Mouse (Mus musculus) forebrain, embryonic 16.5 days (tissue): ENCODE data around the gene Wdr74. TPM values are rescaled to one million over a fixed set of nuclear protein-coding genes. Genes with fewer than 3 reads are reported as not detected.
A peak's percentile ranks its signal among the peaks of the same experiment; 100 is the strongest.

Experiments
- ATAC-seq: fragments of 200-750 bp; cut with Nextera tagmentation; 2 replicates; pipeline ENCODE4 v1.8.0; 2017; ENCODE audit warnings: mild to moderate bottlenecking, moderate library complexity
- H3K27ac ChIP-seq: fragments of 300-500 bp; sonication (generic); 2 replicates; pipeline ENCODE4 v1.5.1; 2014; ENCODE audit warnings: low read length, control low read depth
- H3K27me3 ChIP-seq: fragments of 300-500 bp; sonication (generic); replicated peaks from 2 replicates; pipeline ENCODE4 v1.6.1; 2014; ENCODE audit warnings: low read length; ENCODE audit not compliant: control insufficient read depth, insufficient read depth
- H3K36me3 ChIP-seq: fragments of 300-500 bp; sonication (generic); 2 replicates; pipeline ENCODE4 v1.6.1; 2014; ENCODE audit not compliant: control insufficient read depth, insufficient read depth
- H3K4me1 ChIP-seq: fragments of 300-500 bp; sonication (generic); replicated peaks from 2 replicates; pipeline ENCODE4 v1.6.1; 2014; ENCODE audit warnings: low read length; ENCODE audit not compliant: control insufficient read depth, insufficient read depth
- H3K4me2 ChIP-seq: fragments of 300-500 bp; sonication (generic); 2 replicates; pipeline ENCODE4 v1.6.1; 2014; ENCODE audit warnings: mild to moderate bottlenecking, low read length, control low read depth
- H3K4me3 ChIP-seq: fragments of 300-500 bp; sonication (generic); replicated peaks from 2 replicates; pipeline ENCODE4 v1.5.1; 2014; ENCODE audit warnings: mild to moderate bottlenecking, low read length, control low read depth
- H3K9ac ChIP-seq: fragments of 300-500 bp; sonication (generic); replicated peaks from 2 replicates; pipeline ENCODE4 v1.6.1; 2014; ENCODE audit warnings: low read depth, low read length, control low read depth
- H3K9me3 ChIP-seq: fragments of 300-500 bp; sonication (generic); 2 replicates; pipeline ENCODE4 v1.6.1; 2016; ENCODE audit warnings: low read length; ENCODE audit not compliant: control insufficient read depth
- WGBS: fragments of 180-500 bp; shearing (Covaris S2); extraction: QIAGEN DNeasy Blood & Tissue Kit; methylation state at CpG from one replicate; pipeline ENCODE4 v1.1.7; 2014; 5-methylcytosine and 5-hydroxymethylcytosine counted together
- polyA plus RNA-seq: library from polyadenylated mRNA; unstranded; fragments of >200 nt; fragmentation: Nextera tagmentation; extraction: Ambion mirVana; gene quantifications from 2 replicates; pipeline ENCODE4 v1.2.1, GENCODE M21; 2015

Wdr74 gene
- polyA plus RNA-seq, 1 experiment from 2014 or later = 109 TPM

DNA sequence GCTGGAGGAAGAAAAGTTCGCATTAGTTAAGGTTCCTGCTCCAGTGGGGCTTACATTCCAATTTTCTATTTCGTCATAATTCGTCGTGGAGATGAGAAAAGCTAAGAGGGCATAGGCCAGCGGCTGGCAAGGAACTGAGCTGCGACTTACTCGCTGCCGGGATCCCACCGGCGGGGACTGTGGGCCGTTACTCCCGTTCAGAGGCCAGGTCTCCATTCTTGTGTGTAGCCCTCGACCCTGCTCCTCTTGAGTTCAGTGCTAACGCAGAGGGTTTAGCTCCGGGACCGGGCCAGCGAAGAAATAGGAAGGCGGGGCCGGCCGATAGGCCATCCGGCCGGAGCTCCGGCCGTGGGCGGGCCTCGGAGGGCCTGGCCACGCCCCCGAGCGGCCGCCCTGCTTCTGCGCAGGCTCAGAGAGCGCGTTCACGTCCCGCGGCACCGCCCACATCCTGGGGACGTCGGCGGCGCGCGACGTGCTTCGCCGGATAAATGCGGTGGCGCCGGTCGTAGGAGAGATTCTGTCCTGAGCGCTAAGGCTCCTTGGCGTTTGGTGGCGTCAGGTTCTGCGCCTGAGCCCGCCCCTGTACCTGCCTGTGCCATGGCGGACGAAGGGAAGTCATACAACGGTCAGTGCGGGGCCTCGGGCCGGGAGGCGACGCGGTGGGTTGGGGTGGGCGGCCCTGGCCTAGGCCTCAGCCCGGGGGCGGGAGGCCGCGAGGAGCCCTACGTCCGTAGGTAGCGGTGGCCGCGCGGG lies 21.2 kb downstream of the Wdr74 start, which contains the start of gene Nxf1:
Gene Nxf1 (plus strand): TSS at position 439 of the 753 bp plus-strand sequence.
- WGBS = under 1% methylated on average over 72 of the region's 75 CpGs
- Histone ChIP-seq H3K4me1 (peaks cover 24% of the 10 kb centered on the region), H3K27me3 (no peaks in the 10 kb centered on the region)

DNA sequence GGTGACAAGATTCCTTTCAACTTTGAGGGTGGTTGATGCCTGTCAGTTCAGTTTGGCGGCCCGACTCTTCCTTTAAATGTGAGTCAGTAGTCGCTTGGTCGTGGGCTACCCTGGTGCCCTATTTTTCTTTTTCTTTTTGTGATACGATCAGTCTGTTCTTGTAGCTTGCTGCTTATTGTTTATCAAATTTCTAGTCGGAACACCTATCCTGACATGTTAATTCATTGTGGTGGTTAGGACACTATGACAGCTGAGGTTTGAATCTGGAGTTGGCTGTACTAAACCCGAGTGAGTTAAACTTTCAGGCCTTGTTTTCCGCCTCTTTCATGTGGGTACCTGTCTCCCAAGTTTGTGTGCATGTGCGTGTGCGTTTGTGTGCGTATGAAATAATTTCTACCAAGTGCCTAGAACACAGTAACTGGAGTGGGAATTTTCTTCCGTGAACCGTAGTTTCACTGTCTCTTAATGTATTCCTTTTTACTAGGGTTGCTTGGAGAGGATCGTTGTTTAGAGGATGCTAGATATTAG lies 21.9 kb downstream of the Wdr74 start:
- 2% methylated on average over 14 of the region's 14 CpGs for WGBS
- no peaks in the 10 kb centered on the region for H3K27me3 ChIP-seq
- no peak; the same call in 1 of the 2 replicates for ATAC-seq
- H3K4me3 ChIP-seq = peak overlapping the region; percentile 88
- peaks cover 15% of the 10 kb centered on the region for H3K36me3 ChIP-seq
- H3K9me3 ChIP-seq = no peaks in the 10 kb centered on the region
- peak overlapping the region; percentile 87 for H3K4me2 ChIP-seq
- H3K4me1 ChIP-seq = peaks cover 24% of the 10 kb centered on the region
- peak overlapping the region; percentile 82 for H3K9ac ChIP-seq
- H3K27ac ChIP-seq = peak overlapping the region; percentile 86

More for the DNA sequence above, 21.2 kb downstream of the Wdr74 start, which contains the start of gene Nxf1:
- Histone ChIP-seq H3K27ac (peak within 1 kb of the TSS; percentile 86), H3K36me3 (peaks cover 13% of the 10 kb centered on the region; the same call in 1 of the 2 replicates), H3K9ac (peak within 1 kb of the TSS; percentile 82), H3K4me2 (peak within 1 kb of the TSS; percentile 87), H3K4me3 (peak within 1 kb of the TSS; percentile 88), H3K9me3 (no peaks in the 10 kb centered on the region)
- peak; percentile 96 for ATAC-seq

DNA sequence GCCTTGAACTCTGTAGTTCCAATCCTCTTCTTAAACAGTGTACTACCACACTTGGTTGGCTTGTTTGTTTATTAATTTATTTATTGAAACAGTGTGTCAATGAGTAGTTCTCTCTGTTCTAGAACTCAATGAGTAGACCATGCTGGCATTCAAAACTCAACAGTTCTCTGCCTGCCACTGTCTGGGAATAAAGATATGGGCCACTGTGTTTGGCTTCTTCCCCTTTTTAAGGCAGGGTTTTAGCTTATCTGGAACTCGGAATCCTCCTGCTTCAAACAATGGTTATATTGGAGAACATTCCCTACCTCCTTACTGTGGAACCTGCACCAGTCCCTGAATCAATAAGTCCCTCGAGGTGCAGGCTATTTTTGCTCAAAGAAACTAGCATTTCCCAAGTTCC lies 23.3 kb downstream of the Wdr74 start:
- no peak for ATAC-seq
- no peaks in the 10 kb centered on the region for H3K9me3 ChIP-seq
- H3K27me3 ChIP-seq = no peaks in the 10 kb centered on the region
- WGBS = 95% methylated on average over 2 of the region's 2 CpGs
- no peak overlapping the region for H3K9ac ChIP-seq
- no peak overlapping the region for H3K4me2 ChIP-seq
- H3K27ac ChIP-seq = no peak overlapping the region
- H3K4me3 ChIP-seq = no peak overlapping the region
- H3K36me3 ChIP-seq = peaks cover 21% of the 10 kb centered on the region
- peaks cover 24% of the 10 kb centered on the region for H3K4me1 ChIP-seq

- Histone ChIP-seq H3K4me2 (no peak overlapping the region), H3K4me1 (peaks cover 19% of the 10 kb centered on the region), H3K4me3 (no peak overlapping the region), H3K9ac (no peak overlapping the region), H3K27me3 (no peaks in the 10 kb centered on the region), H3K9me3 (no peaks in the 10 kb centered on the region), H3K27ac (no peak overlapping the region), H3K36me3 (peaks cover 34% of the 10 kb centered on the region)
- no peak for ATAC-seq
- 89% methylated on average over 2 of the region's 2 CpGs for WGBS
These were observed 25.1 kb downstream of the Wdr74 start for GRCm38 (mm10) chr19:8760757-8761156.

DNA sequence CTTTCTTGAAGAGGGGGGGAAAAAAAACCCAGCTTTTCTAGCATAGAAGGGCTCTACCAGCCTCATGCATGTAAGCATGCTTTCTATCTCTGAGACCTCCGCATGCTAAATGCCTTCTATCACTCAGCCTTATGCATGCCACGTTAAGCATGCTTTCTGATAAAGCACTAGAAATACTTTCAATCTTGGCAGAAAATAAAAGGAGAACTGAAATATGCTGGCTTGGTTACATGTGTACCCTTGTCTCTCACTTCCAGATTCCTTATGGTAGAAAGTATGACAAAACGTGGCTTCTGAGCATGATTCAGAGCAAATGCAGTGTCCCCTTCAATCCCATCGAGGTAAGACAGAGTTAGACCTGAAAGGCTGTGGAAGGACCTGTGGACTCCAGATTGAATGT lies 27.6 kb downstream of the Wdr74 start:
- H3K4me1 ChIP-seq = peaks cover 8% of the 10 kb centered on the region
- ATAC-seq = no peak
- H3K27me3 ChIP-seq = no peaks in the 10 kb centered on the region
- no peak overlapping the region for H3K27ac ChIP-seq
- no peak overlapping the region for H3K4me3 ChIP-seq
- H3K4me2 ChIP-seq = no peak overlapping the region
- H3K9ac ChIP-seq = no peak overlapping the region
- H3K9me3 ChIP-seq = no peaks in the 10 kb centered on the region
- WGBS = 94% methylated on average over 4 of the region's 4 CpGs
- H3K36me3 ChIP-seq = peaks cover 57% of the 10 kb centered on the region

DNA sequence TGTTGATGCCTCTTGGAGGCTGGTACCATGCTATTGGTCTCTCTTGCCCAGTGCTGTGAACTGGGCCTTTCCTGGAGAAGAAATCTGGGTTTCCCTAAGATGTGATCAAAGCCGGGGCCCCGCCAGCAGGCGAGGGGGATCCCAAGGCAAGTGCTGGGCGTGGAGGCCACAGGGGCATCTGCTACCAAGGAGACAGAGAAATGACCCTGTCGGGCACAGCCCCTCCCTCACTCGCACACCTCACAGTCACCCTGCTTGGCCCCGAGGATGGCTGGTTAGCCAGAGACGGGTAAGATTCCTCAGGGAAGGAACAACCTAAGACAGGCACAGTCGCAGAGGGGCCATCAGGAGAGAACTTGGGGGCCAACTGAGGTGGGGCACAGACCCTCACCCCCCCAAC lies 29.9 kb downstream of the Wdr74 start:
- no peak overlapping the region for H3K4me2 ChIP-seq
- no peak for ATAC-seq
- H3K9me3 ChIP-seq = no peaks in the 10 kb centered on the region
- WGBS = 98% methylated on average over 9 of the region's 9 CpGs
- peaks cover 71% of the 10 kb centered on the region for H3K36me3 ChIP-seq
- no peak overlapping the region for H3K27ac ChIP-seq
- no peak overlapping the region for H3K4me3 ChIP-seq
- no peak overlapping the region for H3K9ac ChIP-seq
- H3K4me1 ChIP-seq = peaks cover 2% of the 10 kb centered on the region
- H3K27me3 ChIP-seq = no peaks in the 10 kb centered on the region

GRCm38 (mm10) chr19:8770567-8771270 lies 35.1 kb downstream of the Wdr74 start, which contains the start of gene Tmem223:
Gene Tmem223, plus strand, starts transcription at chr19:8770996.
- Histone ChIP-seq H3K4me1 (peaks cover 33% of the 10 kb centered on the region), H3K36me3 (peaks cover 44% of the 10 kb centered on the region), H3K4me2 (peak within 1 kb of the TSS; percentile 55), H3K9ac (peak within 1 kb of the TSS; percentile 88), H3K4me3 (peak within 1 kb of the TSS; percentile 78), H3K27ac (peak within 1 kb of the TSS; percentile 90), H3K9me3 (no peaks in the 10 kb centered on the region), H3K27me3 (no peaks in the 10 kb centered on the region)
- WGBS = 17% methylated on average over 29 of the region's 29 CpGs
- peak; percentile 41 for ATAC-seq

DNA sequence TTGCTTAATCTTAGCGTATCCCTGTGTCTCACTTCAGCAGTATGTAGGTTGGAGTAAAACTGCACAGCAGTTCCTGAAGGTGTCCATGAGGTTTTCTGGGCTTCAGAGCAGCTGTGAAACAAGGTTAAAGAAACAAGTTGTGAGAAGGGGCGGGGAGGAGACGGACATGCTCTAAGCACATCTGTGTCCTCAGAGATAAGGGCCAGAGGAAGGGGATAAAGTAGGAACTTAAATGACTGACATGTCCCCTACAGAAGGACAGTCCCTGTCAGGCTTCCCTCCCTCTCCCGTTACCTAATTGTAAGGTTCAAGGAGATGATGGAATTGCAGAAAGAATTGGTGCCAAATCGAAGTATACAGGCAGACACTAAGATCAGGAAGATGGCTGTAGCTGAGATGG lies 37.4 kb downstream of the Wdr74 start:
- Histone ChIP-seq H3K4me2 (no peak overlapping the region), H3K27me3 (no peaks in the 10 kb centered on the region), H3K36me3 (peaks cover 23% of the 10 kb centered on the region), H3K9ac (no peak overlapping the region), H3K27ac (no peak overlapping the region), H3K9me3 (no peaks in the 10 kb centered on the region), H3K4me1 (peaks cover 34% of the 10 kb centered on the region), H3K4me3 (no peak overlapping the region)
- ATAC-seq = no peak
- WGBS = 89% methylated on average over 5 of the region's 5 CpGs

GRCm38 (mm10) chr19:8773409-8773808 lies 37.8 kb downstream of the Wdr74 start:
- Histone ChIP-seq H3K9me3 (no peaks in the 10 kb centered on the region), H3K4me3 (peak overlapping the region; percentile 82), H3K27ac (no peak overlapping the region), H3K9ac (no peak overlapping the region), H3K36me3 (peaks cover 19% of the 10 kb centered on the region), H3K27me3 (no peaks in the 10 kb centered on the region), H3K4me2 (peak overlapping the region; percentile 99), H3K4me1 (peaks cover 34% of the 10 kb centered on the region)
- 58% methylated on average over 6 of the region's 6 CpGs for WGBS
- ATAC-seq = no peak
